Mouse (Mus musculus): ENCODE data around the gene Stambp.
"Not testable (repeated sequence)": the region's sequence is repeated elsewhere in the genome, so short reads cannot be mapped to it uniquely, and the experiment has no call there.

Stambp gene

DNA sequence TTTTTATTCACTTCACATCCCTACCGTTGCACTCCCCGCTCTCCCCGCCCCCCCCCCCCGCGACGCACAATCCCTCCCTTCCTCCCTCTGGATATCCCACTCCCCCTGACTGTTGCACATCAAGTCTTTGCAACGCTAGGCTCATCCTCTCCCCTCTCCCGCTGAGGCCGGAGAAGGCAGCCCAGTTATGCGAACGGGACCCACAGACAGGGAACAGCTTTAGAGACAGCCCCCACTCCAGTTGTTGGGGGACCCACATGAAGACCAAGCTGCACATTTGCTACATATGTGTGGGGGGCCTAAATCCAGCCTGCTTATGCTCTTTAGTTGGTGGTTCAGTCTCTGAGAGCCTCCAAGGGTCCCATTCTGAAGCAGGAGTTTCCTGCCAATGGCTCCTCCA lies at the start of gene Stambp:
Stambp (minus strand) TSS at position 59 of the 400 bp plus-strand sequence.
- DNase-seq, result peak; percentile 26

- DNase-seq, result no peak
Measured at GRCm38 (mm10) chr6:83619955-83620354, 47.4 kb upstream of the Stambp start.

DNA sequence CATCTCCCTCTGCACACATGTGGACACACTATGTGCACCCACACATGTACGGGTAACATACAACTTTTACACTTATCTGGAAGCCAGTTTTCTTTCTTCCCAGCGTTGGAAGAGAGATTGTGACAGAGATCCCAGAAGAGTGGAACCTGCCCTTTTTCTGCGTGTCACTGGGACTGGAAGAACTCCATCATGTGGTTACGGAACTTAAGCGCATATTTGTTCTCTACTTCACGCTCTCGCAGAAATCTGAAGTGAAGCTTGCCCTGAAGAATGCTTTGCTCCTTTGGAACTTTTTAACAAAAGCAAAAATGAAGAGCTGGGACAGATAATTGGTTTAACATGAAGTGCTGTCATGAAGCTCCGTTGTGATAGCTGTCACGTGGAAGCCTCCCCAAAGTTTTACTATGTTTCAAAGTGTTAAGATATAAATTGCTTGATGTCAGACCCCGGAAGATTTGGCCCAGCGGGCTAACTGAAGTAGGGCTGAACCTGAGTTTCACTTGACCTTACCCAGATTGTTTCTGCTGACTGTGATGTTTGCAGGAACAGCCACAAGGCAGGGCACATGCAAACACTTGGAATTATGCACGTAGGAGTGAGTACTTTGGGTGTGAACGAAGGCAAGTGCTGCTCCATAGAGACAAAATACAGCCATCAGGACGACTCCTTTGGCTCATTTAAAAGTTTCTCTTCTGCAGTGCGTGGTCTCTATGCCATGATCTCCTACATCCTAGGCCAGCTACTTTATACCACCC lies 45.2 kb upstream of the Stambp start:
- DNase-seq, result no peak

DNA sequence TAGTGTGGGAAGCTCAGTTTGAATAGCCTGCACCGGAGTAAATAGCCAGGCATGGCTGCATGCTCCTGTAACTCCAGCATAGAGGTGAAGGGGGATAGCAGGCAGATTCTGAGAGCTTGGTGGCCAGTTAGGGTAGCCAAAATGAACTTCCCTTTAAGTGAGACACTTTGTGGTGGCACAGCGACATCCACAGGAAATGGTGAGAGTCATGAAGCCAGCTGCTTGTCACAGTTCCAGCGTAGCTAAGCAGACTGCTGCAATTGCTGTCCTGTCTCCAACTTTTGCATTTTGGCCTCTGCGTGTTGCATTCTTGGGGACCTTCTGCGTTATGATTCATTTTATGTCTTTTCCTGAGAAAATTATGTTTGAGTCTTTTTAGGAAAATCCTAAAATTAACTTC lies 44.0 kb upstream of the Stambp start:
- DNase-seq, result peak; percentile 35

GRCm38 (mm10) chr6:83614469-83614868 lies 41.9 kb upstream of the Stambp start:
- DNase-seq, result no peak

DNA sequence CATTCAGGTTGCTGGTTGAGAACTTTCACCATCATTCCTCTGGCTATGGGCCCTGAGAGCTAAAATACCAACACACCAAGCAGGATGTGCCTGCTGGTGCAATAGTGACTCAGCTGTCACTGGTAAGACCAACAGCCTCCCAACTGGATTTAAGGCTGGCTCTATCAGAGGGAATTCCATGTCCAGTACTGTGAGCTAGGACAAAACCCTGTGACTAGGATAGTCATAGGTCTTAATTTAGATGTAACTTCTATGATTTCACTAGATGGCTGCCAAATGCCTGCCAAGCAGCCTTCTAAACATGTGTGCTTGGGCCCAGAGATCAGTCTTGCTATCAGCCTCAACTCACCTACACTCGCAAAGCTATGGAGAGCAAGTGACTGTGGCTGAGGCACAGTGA lies 40.4 kb upstream of the Stambp start:
- no peak for DNase-seq

GRCm38 (mm10) chr6:83599636-83600174 lies 27.2 kb upstream of the Stambp start:
- no peak for DNase-seq

DNA sequence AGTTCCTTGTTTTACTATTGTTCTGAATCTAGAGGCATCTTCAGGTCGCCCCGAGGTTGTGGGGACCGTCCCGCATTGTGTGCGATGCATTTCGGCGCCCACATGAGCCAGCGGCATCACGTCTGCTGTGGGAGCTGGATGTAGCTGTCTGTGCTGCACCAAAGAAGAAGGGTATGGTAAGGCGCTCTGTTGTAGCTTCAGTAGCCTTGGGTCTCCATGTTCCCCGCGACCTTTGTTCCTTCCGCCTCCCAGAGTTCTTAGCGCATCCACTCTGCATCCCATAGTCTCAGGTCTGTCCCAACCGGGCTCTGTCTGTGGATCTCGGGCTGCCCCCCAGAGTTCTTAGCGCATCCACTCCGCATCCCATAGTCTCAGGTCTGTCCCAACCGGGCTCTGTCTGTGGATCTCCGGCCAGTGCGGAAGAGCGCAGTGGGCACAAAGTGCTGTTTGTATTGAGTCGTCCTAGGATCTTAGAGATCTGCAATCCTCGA lies 26.6 kb upstream of the Stambp start:
- DNase-seq, result peak; percentile 8

DNA sequence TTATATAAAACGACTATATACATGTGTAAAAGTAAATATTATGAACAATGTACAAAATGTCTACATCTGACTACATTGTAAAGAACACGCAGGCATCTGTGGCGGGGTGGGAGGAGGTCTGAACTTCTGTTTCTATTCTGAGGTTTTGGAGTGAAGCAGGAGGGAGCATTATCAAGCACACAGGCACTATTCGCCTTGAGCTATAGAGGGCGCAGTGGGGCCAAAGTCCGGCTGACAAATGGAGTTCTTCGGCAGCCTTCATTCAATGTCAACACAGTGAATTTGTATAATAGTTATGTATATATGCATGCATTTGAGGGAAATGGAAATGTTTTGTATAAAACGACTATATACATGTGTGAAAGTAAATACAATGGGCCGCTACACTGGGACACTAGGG lies 26.1 kb upstream of the Stambp start:
- DNase-seq, result peak; percentile 74

- no peak for DNase-seq
Measured at GRCm38 (mm10) chr6:83597988-83598387, 25.5 kb upstream of the Stambp start.

DNA sequence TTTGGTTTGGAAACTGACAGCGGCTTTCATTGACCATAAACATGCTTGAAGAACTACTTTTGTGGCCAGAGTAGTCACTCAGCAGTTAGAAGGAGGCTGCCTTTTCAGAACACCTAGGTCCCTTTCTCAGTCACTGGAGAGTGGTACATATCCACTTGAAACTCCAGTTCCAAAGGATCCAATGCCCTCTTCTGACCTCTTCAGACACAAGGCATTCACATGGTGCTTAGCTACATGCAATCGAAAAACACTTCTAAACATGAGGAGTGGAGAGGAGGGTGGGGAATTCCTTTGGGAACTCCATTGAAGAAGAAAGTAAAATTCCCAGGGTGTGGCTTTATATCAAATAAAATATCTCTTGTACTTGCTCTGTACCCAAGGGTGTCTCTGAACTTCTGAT lies 22.5 kb upstream of the Stambp start:
- no peak for DNase-seq

GRCm38 (mm10) chr6:83593896-83594295 lies 21.4 kb upstream of the Stambp start:
- DNase-seq, result no peak

GRCm38 (mm10) chr6:83592051-83592450 lies 19.5 kb upstream of the Stambp start:
- no peak for DNase-seq

- DNase-seq, result no peak
Measured at GRCm38 (mm10) chr6:83590301-83590700, 17.8 kb upstream of the Stambp start.

DNA sequence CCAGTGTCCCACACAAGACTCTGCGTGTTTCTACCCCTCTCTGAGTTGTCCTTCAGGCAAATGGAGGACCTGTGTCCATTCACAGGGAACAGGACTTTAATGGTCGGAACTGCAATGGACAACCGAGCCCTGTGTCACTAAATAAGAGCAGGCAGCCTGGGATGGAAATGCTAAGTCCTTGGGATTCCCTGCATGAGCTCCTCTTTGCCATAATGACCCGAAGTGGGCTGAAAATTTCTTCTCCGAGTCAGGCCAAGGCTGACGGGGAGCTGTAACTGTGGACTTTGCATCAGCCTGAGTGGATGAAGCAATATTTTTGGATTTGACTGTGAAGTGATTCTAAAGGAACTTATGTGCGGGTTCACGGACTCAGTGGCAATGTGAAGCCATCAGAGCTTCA lies 14.7 kb upstream of the Stambp start:
- not testable (repeated sequence) for DNase-seq

DNA sequence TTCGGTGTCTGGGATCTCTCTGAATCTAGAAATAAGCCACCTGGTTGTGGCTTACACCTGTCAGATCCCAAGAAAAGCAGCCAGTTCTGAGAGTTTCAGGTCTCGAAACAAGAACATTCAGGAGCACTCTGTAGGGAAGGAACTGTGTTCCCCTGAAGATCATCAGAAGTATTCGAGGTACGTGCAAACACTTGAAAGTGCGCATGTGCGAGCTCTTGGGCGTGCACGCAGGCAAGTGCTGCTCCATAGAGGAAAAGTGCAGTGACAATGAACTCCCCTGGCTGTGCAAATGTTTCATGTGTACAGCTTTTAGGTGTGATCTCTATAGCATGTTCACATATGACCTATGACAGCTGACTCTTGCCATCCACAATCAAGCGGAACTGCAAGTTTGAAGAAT lies 12.8 kb upstream of the Stambp start:
- not testable (repeated sequence) for DNase-seq

DNA sequence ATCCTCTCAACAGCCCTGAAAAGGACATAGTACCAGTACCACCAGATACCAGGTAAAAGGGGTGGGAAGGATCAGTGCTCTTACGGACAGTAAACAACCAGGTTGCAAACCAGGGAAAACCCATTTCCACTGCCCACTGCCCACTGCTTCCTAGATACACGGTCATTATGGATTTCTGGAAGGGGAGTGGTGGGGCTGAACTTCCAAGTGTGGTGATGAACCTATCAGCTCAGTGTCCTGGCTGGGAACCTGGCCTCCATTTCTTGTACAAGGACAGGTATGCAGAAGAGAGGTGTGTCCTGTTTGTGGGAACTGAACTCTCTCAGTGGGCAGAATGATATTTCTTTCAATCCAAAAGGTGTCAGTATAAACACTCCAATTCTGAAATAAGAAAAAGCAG lies 11.1 kb upstream of the Stambp start:
- no peak for DNase-seq

- peak; percentile 43 for DNase-seq
Measured at GRCm38 (mm10) chr6:83582938-83583270, 10.4 kb upstream of the Stambp start.

GRCm38 (mm10) chr6:83582135-83582937 lies 9.8 kb upstream of the Stambp start:
- DNase-seq, result no peak

DNA sequence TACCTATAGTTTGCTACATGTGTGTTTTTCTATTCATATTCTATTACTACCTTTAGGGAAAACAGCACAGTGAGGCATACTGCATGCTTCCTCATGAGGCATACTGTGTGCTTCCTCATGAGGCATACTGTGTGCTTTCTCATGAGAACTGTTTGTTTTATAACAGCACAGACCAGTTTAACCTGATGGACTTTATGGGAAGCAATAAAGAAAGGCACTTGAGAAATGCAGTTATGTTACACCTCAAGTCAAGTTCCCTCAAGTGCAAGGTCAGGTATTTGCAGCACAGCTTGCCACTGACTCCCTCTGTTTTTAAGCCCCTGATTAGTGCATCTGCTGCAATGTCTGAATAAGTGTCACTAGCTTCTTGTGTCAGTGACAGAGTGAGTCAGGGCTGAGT lies 5.0 kb upstream of the Stambp start:
- no peak for DNase-seq

DNA sequence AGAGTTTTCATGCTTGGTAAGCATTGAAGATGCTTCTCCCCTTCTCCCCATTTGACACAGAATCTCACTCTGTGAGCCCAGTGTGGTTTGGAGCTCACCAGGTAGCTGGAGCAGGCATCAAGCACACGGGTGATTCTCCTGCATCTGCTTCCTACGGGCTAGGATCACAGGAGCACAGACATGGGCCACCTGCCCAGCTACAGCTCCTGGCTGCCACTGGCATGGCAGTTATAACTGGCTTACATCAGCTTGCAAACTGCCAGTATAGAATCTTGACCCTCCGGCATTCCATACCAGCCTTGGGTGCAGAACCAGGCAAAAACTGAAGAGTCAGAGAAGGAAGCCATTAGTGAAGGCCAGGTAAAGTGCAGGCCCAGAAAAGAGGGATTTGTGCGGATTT lies 3.1 kb upstream of the Stambp start:
- DNase-seq, result no peak

DNA sequence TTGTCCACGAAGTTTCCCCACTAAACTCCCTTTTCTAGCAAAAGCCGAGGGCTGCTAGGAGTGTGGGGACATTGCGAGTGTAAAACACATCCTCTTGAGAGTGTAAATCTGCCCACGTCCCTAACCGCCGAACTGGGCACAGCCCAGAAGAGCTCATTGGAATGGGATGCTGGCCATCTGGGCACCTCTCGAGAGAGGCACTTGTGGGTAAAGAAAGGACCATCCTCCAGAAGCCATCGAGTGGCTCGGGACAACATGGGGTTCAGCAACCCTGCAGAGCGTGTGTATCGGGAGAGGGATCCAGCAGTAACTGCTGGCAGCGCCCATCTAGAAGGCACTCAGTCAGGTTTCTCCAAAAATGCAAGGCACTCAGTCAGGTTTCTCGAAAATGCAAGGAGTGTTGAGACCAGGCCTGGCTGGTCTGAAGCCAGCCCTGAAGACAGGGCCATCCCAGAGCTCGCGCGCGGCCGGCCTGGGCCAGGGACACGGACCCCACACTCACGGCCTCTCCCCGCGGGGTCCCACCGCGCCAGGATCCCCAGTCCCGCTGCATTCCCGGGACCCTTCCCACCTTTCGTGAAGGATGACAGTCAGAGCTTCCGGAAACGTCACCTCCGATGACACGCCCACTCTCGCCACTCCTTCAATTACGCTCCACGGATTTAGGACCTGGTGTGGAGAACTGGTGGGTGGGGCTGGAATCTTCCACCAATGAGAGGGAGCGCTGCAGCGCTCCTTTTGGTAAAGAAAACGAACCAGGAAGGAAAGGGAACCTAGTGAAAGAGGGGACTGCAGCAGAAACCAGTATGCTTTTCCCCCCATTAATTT lies 475 bp downstream of the Stambp start:
- DNase-seq, result peak; percentile 89

All from thymus, postnatal 14 days (tissue).